In the genomic region with DNA sequence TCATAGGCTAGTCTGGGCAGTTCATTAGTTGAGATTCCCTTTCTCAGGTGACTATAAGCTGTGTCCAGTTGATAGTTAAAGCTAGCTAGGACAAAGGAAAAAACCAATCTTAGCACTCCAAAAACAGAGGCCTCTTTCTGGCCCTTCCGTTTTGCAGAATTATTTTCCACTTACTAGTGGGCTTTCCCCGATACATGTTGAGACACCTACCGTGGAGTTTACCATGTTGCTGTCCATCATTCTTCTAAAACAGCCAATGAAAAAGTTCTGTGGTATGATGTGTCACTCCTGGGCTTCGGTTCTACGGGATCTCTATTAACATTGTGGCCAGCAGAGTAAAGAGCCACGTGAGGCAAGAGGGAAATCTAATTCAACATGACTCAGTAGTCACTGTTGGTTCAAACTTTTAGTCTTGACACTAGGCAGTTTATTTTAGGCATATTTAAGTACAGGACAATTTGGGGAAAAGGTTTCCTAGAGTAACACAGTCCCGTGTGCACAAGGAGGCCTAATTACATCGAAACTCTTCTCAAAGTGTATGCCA, we compare ENCODE assay signal across 28 mouse cellular contexts.
"Had no signal": no experiment of that assay in that cellular context is flagged by ENCODE, and none has a peak within 500 bp of the region (broad histone marks: within the 10 kb centered on the region; RNA-seq: fewer than 3 reads in every experiment).

No protein-coding gene starts in this region.

- H3K27me3 ChIP-seq: embryonic facial prominence, embryonic 12.5 days; embryonic facial prominence, embryonic 13.5 days; embryonic facial prominence, embryonic 15.5 days; forebrain, embryonic 12.5 days; forebrain, embryonic 13.5 days; forebrain, embryonic 15.5 days had no signal

- H3K4me2 ChIP-seq: embryonic facial prominence, embryonic 12.5 days; embryonic facial prominence, embryonic 13.5 days; embryonic facial prominence, embryonic 15.5 days; forebrain, embryonic 12.5 days; forebrain, embryonic 13.5 days; forebrain, embryonic 15.5 days had no signal

- H3K27ac ChIP-seq: embryonic facial prominence, embryonic 10.5 days; embryonic facial prominence, embryonic 12.5 days; embryonic facial prominence, embryonic 13.5 days; embryonic facial prominence, embryonic 15.5 days; forebrain, embryonic 10.5 days; forebrain, embryonic 12.5 days; forebrain, embryonic 13.5 days; forebrain, embryonic 15.5 days; gastrocnemius, adult 2 months; heart, adult 2 months had no signal

- ATAC-seq: forebrain, embryonic 13.5 days; forebrain, embryonic 14.5 days; forebrain, embryonic 15.5 days; forebrain, embryonic 16.5 days; forebrain, postnatal 0 days had no signal

- H3K4me3 ChIP-seq: embryonic facial prominence, embryonic 10.5 days; embryonic facial prominence, embryonic 12.5 days; embryonic facial prominence, embryonic 13.5 days; embryonic facial prominence, embryonic 15.5 days; erythroblast, embryonic 14.5 days; forebrain, embryonic 10.5 days; forebrain, embryonic 12.5 days; forebrain, embryonic 13.5 days; forebrain, embryonic 15.5 days; gastrocnemius, adult 2 months; heart, adult 2 months had no signal

- H3K4me1 ChIP-seq: forebrain, embryonic 10.5 days; forebrain, embryonic 12.5 days; forebrain, embryonic 13.5 days; forebrain, embryonic 15.5 days had no signal

- DNase-seq: cerebellum, adult 8-10 months; cerebellum, adult 9-10 months; cerebellum, adult 9-11 months; cerebellum, postnatal 10 days; cerebellum, postnatal 14 days; cerebellum, postnatal 25 days; cerebellum, postnatal 36 days; embryo, embryonic 11 days; forebrain, postnatal 0 days; gastrocnemius, adult 2 months; gastrocnemius, postnatal 10 days; gastrocnemius, postnatal 14 days; gastrocnemius, postnatal 25 days; gastrocnemius, postnatal 36 days; heart, adult 11 months; heart, adult 18-20 months; heart, adult 2 months had no signal

- H3K9me3 ChIP-seq: embryonic facial prominence, embryonic 10.5 days; embryonic facial prominence, embryonic 12.5 days; embryonic facial prominence, embryonic 13.5 days; embryonic facial prominence, embryonic 15.5 days; forebrain, embryonic 10.5 days; forebrain, embryonic 12.5 days; forebrain, embryonic 13.5 days; forebrain, embryonic 15.5 days had no signal

- H3K9ac ChIP-seq: embryonic facial prominence, embryonic 12.5 days; embryonic facial prominence, embryonic 13.5 days; embryonic facial prominence, embryonic 15.5 days; forebrain, embryonic 12.5 days; forebrain, embryonic 13.5 days; forebrain, embryonic 15.5 days; forebrain, postnatal 0 days had no signal
